Mouse (Mus musculus): Measurements from ENCODE around the gene Vmn1r176.
"Not testable (repeated sequence)": the region's sequence is repeated elsewhere in the genome, so short reads cannot be mapped to it uniquely, and the experiment has no call there.

The Vmn1r176 gene

GRCm38 (mm10) chr7:23837272-23837671 is at the start of gene Vmn1r176:
Vmn1r176 (minus strand) TSS chr7:23837372.
- in situ Hi-C loops (cut with MboI, MseI) = not testable (repeated sequence)

DNA sequence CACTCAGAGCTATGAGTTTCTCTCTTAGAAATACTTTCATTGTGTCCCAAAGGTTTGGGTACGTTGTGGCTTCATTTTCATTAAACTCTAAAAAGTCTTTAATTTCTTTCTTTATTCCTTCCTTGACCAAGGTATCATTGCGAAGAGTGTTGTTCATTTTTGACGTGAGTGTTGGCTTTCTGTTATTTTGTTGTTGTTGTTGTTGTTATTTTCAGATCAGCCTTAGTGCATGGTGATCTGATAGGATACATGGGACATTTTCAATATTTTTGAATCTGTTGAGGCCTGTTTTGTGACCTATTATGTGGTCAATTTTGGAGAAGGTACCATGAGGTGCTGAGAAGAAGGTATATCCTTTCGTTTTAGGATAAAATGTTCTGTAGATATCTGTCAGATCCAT is 39.7 kb upstream of the Vmn1r176 start:
- in situ Hi-C loops (cut with MboI, MseI) = not testable (repeated sequence)

DNA sequence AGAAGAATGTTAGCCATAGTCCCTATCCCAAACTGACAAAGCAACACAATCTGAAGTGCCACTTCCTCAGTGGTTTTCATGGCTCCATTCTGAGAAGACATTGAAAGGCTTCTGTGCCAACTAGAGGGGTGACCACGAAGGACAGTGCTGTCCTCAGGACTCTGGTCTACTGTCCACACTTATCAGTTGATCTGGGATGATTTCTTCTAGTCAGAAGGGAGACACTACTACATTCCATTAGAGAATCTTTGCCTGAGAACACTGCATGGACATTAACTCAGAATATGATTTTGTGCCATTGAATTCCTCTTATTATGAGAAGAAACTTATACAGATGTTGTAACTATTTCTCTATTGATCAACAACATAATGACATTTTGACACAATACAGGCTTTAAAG is 29.2 kb upstream of the Vmn1r176 start, which contains the start of gene Vmn1r177:
Vmn1r177 (minus strand) TSS at position 101 of the 400 bp plus-strand sequence.
- in situ Hi-C loops (cut with MboI, MseI) = not testable (repeated sequence)

DNA sequence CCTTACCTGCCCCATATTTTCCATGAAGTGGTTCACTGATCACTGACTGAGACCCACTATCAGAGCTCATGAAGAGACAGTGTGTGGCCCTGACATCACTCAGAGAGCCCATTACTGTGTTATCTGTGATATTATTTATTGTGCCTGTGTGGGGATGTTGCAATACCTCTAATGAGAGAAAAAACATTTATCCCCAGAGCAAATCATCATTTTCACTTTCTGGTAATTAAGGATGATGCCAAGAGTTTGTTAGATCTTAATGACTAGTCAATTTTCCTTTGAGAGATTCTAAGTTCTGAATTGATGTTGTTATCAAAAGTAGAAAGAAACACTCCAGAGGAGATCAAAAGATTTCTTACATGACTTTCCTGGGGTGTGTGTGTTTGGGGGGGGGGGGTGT is 26.6 kb downstream of the Vmn1r176 start, which contains the start of gene Vmn1r175:
Vmn1r175 (minus strand) TSS at position 101 of the 400 bp plus-strand sequence.
- in situ Hi-C loops (cut with MboI, MseI) = not testable (repeated sequence)

DNA sequence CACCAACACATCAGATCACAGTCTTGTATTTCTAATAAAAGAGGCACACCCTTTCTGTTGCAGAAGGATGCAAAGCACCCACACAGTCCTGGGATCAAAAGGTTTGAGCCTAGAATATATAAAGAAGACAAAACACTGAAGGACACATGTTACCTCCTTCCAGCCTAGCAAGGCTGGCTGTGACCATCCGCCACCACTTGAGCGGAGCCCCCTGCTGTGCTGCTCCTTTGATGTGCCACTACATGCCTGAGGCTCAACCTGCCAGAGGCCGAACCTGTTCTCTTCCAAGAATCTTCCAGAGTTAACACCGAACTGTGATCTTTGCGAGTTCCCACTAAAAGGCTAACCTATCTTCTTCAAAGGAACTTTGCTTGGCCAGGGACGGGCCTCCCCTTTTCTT is 52.6 kb downstream of the Vmn1r176 start:
- in situ Hi-C loops (cut with MboI, MseI) = no loop called here
